Mouse (Mus musculus) C2C12 (cell line): ENCODE data around the gene AU021092. TPM values are rescaled to one million over a fixed set of nuclear protein-coding genes. Genes with fewer than 3 reads are reported as not detected.

Experiments used
- H3K27me3 ChIP-seq: one replicate; pipeline ENCODE4 v1.6.1; 2011; ENCODE audit not compliant: control insufficient read depth, insufficient read depth, insufficient read length
- H3K36me3 ChIP-seq: one replicate; pipeline ENCODE4 v1.6.1; 2011; ENCODE audit not compliant: control insufficient read depth, insufficient read depth
- H3K4me3 ChIP-seq: one replicate; pipeline ENCODE4 v1.5.1; 2011; ENCODE audit warnings: mild to moderate bottlenecking, control low read depth; ENCODE audit not compliant: poor library complexity, insufficient read depth, severe bottlenecking
- H3K79me2 ChIP-seq: one replicate; pipeline ENCODE4 v1.6.1; 2011; ENCODE audit not compliant: control insufficient read depth, insufficient read depth
- H3K79me3 ChIP-seq: one replicate; pipeline ENCODE4 v1.6.1; 2011; ENCODE audit warnings: low read depth, control low read depth
- H3ac ChIP-seq: one replicate; pipeline ENCODE3; 2011; ENCODE audit warnings: low read depth; ENCODE audit not compliant: control insufficient read depth, insufficient read length
- CEBPB ChIP-seq: IDR thresholded peaks from one replicate; pipeline ENCODE4 v1.6.1; 2011; ENCODE audit warnings: low read depth, mild to moderate bottlenecking, control low read depth, moderate library complexity
- CTCF ChIP-seq: IDR thresholded peaks from one replicate; pipeline ENCODE4 v1.5.1; 2011; ENCODE audit not compliant: control insufficient read depth, insufficient read depth, insufficient read length
- FOSL1 ChIP-seq: IDR thresholded peaks from one replicate; pipeline ENCODE4 v1.8.0; 2011; ENCODE audit warnings: mild to moderate bottlenecking, low read length; ENCODE audit not compliant: poor library complexity, insufficient read depth, severe bottlenecking
- MAX ChIP-seq: IDR thresholded peaks from one replicate; pipeline ENCODE4 v1.6.1; 2011; ENCODE audit warnings: mild to moderate bottlenecking, control low read depth
- MYOD1 ChIP-seq: IDR thresholded peaks from one replicate; pipeline ENCODE4 v1.6.1; 2011; ENCODE audit warnings: low read depth; ENCODE audit not compliant: control insufficient read depth, insufficient read length
- MYOG ChIP-seq: IDR thresholded peaks from one replicate; pipeline ENCODE4 v1.6.1; 2011; ENCODE audit not compliant: control insufficient read depth, insufficient read length; ENCODE audit errors: extremely low read depth
- USF1 ChIP-seq: IDR thresholded peaks from one replicate; pipeline ENCODE4 v1.6.1; 2011; ENCODE audit warnings: low read depth, mild to moderate bottlenecking, control low read depth, moderate library complexity
- microRNA-seq: library from miRNA; unstranded; fragments of <30 nt; microRNA quantifications from one replicate; pipeline ENCODE4, GENCODE M21; 2019; ENCODE audit warnings: borderline microRNAs expressed
- polyA plus RNA-seq: library from polyadenylated mRNA; unstranded; fragments of >200 nt; fragmentation: generic; extraction: Trizol; gene quantifications from one replicate; pipeline ENCODE4 v1.2.1, GENCODE M21; 2012; ENCODE audit warnings: missing spikeins

Gene AU021092
- polyA plus RNA-seq, 1 experiment, result 4.4 TPM

DNA sequence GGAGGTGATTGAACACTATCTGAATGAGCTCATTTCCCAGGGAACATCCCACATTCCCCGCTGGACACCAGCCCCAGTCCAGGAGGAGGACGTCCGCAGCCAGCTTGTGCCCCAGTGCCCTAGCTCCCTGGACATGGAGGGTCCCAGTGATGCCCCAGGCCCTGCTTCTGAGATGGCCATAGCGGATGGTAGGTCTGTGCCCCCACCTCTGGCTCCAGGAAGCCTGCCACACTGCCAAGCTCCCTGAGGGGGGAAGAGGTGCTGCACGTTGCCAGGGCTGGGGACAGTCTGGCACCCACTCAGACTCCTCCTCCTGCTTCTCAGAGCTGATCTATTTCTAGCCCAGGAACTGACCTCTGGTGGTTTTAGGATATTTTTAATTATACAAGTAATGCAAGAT, 53.3 kb downstream of the AU021092 start:
- no peaks in the 10 kb centered on the region for H3K79me2 ChIP-seq
- no peaks in the 10 kb centered on the region for H3K79me3 ChIP-seq
- TF ChIP-seq FOSL1 (no peak), MAX (no peak), MYOG (no peak), USF1 (no peak), MYOD1 (no peak), CTCF (no peak), CEBPB (no peak)
- peaks cover 18% of the 10 kb centered on the region for H3K27me3 ChIP-seq
- H3K4me3 ChIP-seq, result no peak overlapping the region
- no peaks in the 10 kb centered on the region for H3K36me3 ChIP-seq
- no peak overlapping the region for H3ac ChIP-seq

DNA sequence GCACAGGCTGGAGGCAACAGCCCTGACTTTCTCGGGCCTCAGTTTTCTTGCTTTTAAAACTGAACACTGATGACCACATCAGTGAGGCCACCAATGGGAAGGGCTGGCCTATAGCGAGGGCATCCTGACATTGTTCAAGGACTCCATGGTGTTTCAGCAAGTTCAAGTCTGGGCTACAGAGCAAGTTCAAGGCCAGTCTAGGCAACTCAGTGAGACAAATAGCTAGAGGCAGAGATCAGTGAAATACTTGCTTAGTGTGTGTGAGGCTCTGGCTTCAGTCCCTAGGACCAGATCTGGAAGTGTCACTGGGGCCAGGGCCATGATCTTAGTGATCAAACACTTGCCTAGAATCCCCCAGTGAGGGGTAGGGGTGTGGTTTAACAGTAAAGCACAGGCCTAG, 54.1 kb downstream of the AU021092 start:
- Histone ChIP-seq H3K36me3 (no peaks in the 10 kb centered on the region), H3K79me3 (no peaks in the 10 kb centered on the region), H3ac (no peak overlapping the region), H3K4me3 (no peak overlapping the region), H3K27me3 (peaks cover 18% of the 10 kb centered on the region), H3K79me2 (no peaks in the 10 kb centered on the region)
- TF ChIP-seq MYOD1, result no peak
- no peak for TF ChIP-seq USF1
- TF ChIP-seq MYOG, result no peak
- no peak for TF ChIP-seq FOSL1

DNA sequence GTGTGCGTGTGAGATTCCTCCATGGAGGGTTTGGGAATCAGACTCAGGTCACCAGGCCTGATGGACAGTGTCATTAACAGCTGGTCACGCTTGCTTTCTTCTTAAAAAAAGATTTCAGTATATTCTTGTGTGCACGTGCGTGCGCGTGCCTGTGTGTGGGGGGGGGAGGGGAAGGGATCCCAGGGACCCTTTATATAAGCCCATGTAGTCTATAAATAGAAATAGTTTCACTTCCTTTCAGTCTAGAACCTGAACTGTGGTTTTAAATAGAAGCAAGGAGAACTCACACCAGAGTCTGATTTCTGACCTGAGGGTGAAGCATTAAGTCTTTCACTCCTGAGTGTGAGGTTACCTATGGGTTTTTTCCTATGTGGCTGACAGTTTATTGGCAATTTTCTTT, 57.8 kb downstream of the AU021092 start:
- TF ChIP-seq MYOD1, result no peak
- TF ChIP-seq MAX, result no peak
- TF ChIP-seq USF1, result no peak
- TF ChIP-seq FOSL1, result no peak
- no peak for TF ChIP-seq MYOG
- TF ChIP-seq CEBPB, result no peak
- no peak for TF ChIP-seq CTCF
- no peaks in the 10 kb centered on the region for H3K79me2 ChIP-seq
- no peak overlapping the region for H3K4me3 ChIP-seq
- H3K79me3 ChIP-seq, result no peaks in the 10 kb centered on the region
- no peaks in the 10 kb centered on the region for H3K36me3 ChIP-seq
- no peak overlapping the region for H3ac ChIP-seq
- peaks cover 10% of the 10 kb centered on the region for H3K27me3 ChIP-seq

Small RNA genes within 50 kb of the gene (microRNA-seq; reads per million reads assigned to microRNA genes)
- gene Gm23689 (not detected), gene Gm26095 (not detected), gene Mir6364 (not detected)

Other genes starting within 250 kb of the AU021092 start
- gene Sept12, start 224.4 kb downstream of the AU021092 start, polyA plus RNA-seq, result not detected
- not detected for gene Smim22, start 215.0 kb downstream of the AU021092 start, polyA plus RNA-seq
- 16.7 TPM for gene Rogdi, start 208.7 kb downstream of the AU021092 start, polyA plus RNA-seq
- 47.6 TPM for gene Glyr1, start 172.4 kb downstream of the AU021092 start, polyA plus RNA-seq
- gene Ubn1, start 172.2 kb downstream of the AU021092 start, polyA plus RNA-seq, result 13.8 TPM
- gene Ppl, start 89.9 kb downstream of the AU021092 start, polyA plus RNA-seq, result 0.08 TPM
- gene Sec14l5, start 75.2 kb downstream of the AU021092 start, polyA plus RNA-seq, result 0.01 TPM
- gene Nagpa, start 18.3 kb downstream of the AU021092 start, polyA plus RNA-seq, result 22.5 TPM
- 37.7 TPM for gene Alg1, start 11.3 kb upstream of the AU021092 start, polyA plus RNA-seq
- gene Eef2kmt, start 33.7 kb upstream of the AU021092 start, polyA plus RNA-seq, result 12.6 TPM